Mouse (Mus musculus): ENCODE measurements around the gene Cacnb1. TPM values are rescaled to one million over a fixed set of nuclear protein-coding genes. Genes with fewer than 3 reads are reported as not detected.

Gene Cacnb1
- total RNA-seq, 4 experiments from 2014 or later = 123 to 145 (median 134) TPM

GRCm38 (mm10) chr11:98011716-98012115 is 11.1 kb downstream of the Cacnb1 start:
- DNase-seq (ENCODE audit: low spot score in 2 of 2) = no peak

- DNase-seq (ENCODE audit: low spot score in 2 of 2) = no peak
Measured at GRCm38 (mm10) chr11:98008087-98008486, 14.7 kb downstream of the Cacnb1 start.

GRCm38 (mm10) chr11:98005686-98006085 is 17.1 kb downstream of the Cacnb1 start:
- DNase-seq (ENCODE audit: low spot score in 2 of 2) = no peak

- DNase-seq (ENCODE audit: low spot score in 2 of 2) = no peak
Measured at GRCm38 (mm10) chr11:98005076-98005475, 17.8 kb downstream of the Cacnb1 start.

GRCm38 (mm10) chr11:98004161-98004560 is 18.7 kb downstream of the Cacnb1 start:
- no peak for DNase-seq (ENCODE audit: low spot score in 2 of 2)

- no peak for DNase-seq (ENCODE audit: low spot score in 2 of 2)
Measured at GRCm38 (mm10) chr11:98003171-98003671, 19.6 kb downstream of the Cacnb1 start.

GRCm38 (mm10) chr11:98002627-98003026 is 20.2 kb downstream of the Cacnb1 start:
- DNase-seq (ENCODE audit: low spot score in 2 of 2) = no peak

GRCm38 (mm10) chr11:98001986-98002385 is 20.8 kb downstream of the Cacnb1 start:
- DNase-seq (ENCODE audit: low spot score in 2 of 2) = no peak

- DNase-seq (ENCODE audit: low spot score in 2 of 2) = no peak
Measured at GRCm38 (mm10) chr11:98001351-98001824, 21.4 kb downstream of the Cacnb1 start.

- DNase-seq (ENCODE audit: low spot score in 2 of 2) = no peak
Measured at GRCm38 (mm10) chr11:98000378-98001140, 22.3 kb downstream of the Cacnb1 start.

- DNase-seq (ENCODE audit: low spot score in 2 of 2) = no peak
Measured at GRCm38 (mm10) chr11:97999748-98000147, 23.1 kb downstream of the Cacnb1 start.

GRCm38 (mm10) chr11:97998898-97999608 is 23.8 kb downstream of the Cacnb1 start:
- DNase-seq (ENCODE audit: low spot score in 2 of 2) = no peak

- DNase-seq (ENCODE audit: low spot score in 2 of 2) = no peak
Measured at GRCm38 (mm10) chr11:97998074-97998793, 24.6 kb downstream of the Cacnb1 start.

GRCm38 (mm10) chr11:97997387-97997960 is 25.4 kb downstream of the Cacnb1 start:
- no peak for DNase-seq (ENCODE audit: low spot score in 2 of 2)

GRCm38 (mm10) chr11:97996691-97997090 is 26.1 kb downstream of the Cacnb1 start:
- DNase-seq (ENCODE audit: low spot score in 2 of 2) = no peak

GRCm38 (mm10) chr11:97995564-97996288 is 27.1 kb downstream of the Cacnb1 start, which contains the start of gene Arl5c:
Arl5c (minus strand) TSS chr11:97996181.
- DNase-seq (ENCODE audit: low spot score in 2 of 2) = no peak

- DNase-seq (ENCODE audit: low spot score in 2 of 2) = no peak
Measured at GRCm38 (mm10) chr11:97994539-97995100, 28.2 kb downstream of the Cacnb1 start.

- DNase-seq (ENCODE audit: low spot score in 2 of 2) = peak; percentile 80 to 92
Measured at GRCm38 (mm10) chr11:97988530-97989096, 34.2 kb downstream of the Cacnb1 start.

- DNase-seq (ENCODE audit: low spot score in 2 of 2) = peak; percentile 93 to 99
Measured at GRCm38 (mm10) chr11:97987551-97988526, 35.0 kb downstream of the Cacnb1 start.

All from layer of hippocampus, adult 8-10 months (tissue).